Comparison of ENCODE assay signal across 19 mouse cellular contexts in the genomic region with DNA sequence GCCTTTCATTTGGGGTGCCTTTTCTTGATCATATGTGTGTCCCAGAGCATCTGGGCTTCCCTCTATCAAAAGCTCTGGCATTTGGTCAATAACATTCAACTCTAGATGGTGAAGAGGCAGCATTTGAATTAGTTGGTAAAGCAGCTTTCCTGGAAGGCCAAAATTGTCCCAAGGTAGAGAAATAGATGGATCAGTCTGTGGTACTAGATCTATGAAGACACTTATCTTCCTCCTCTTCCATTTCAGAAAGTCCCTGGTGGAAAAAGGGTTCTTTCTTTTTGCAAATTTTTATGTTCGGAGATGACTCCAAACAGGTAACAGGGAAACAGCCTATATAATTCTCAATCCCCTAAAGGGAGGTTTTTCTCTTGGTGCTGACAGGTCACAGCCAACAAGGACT. TPM values are rescaled to one million over a fixed set of nuclear protein-coding genes. Genes with fewer than 3 reads are reported as not detected.
DNase-seq lines count a peak whose midpoint lies in the region; ATAC-seq lines count a peak whose summit lies in the region.
"Had no signal": no experiment of that assay in that cellular context is flagged by ENCODE, and none has a peak within 500 bp of the region (broad histone marks: within the 10 kb centered on the region; RNA-seq: fewer than 3 reads in every experiment).

No protein-coding gene starts in this region.

- no peaks in the 10 kb centered on the region for H3K9me3 ChIP-seq in embryonic facial prominence, embryonic 10.5 days
- no peaks in the 10 kb centered on the region for H3K9me3 ChIP-seq in embryonic facial prominence, embryonic 15.5 days (replicated peaks)
- no peaks in the 10 kb centered on the region for H3K9me3 ChIP-seq in limb, embryonic 10.5 days (replicated peaks)
- H3K9me3 ChIP-seq in heart, embryonic 10.5 days: no peaks in the 10 kb centered on the region
- H3K9me3 ChIP-seq: heart, embryonic 12.5 days; limb, embryonic 12.5 days had no signal

- peak overlapping the region; percentile 90 for H3K27ac ChIP-seq in embryonic facial prominence, embryonic 10.5 days (replicated peaks)
- H3K27ac ChIP-seq in embryonic facial prominence, embryonic 15.5 days (replicated peaks): peak overlapping the region; percentile 91
- H3K27ac ChIP-seq in limb, embryonic 10.5 days: no peak overlapping the region
- H3K27ac ChIP-seq in heart, embryonic 10.5 days: no peak overlapping the region
- H3K27ac ChIP-seq: limb, embryonic 12.5 days had no signal

- H3K4me1 ChIP-seq in embryonic facial prominence, embryonic 10.5 days: peaks cover 63% of the 10 kb centered on the region
- peaks cover 12% of the 10 kb centered on the region for H3K4me1 ChIP-seq in embryonic facial prominence, embryonic 15.5 days
- H3K4me1 ChIP-seq in limb, embryonic 10.5 days: peaks cover 41% of the 10 kb centered on the region
- H3K4me1 ChIP-seq in heart, embryonic 10.5 days: peaks cover 14% of the 10 kb centered on the region

- DNase-seq in embryonic facial prominence, embryonic 10.5 days (ENCODE audit: low spot score): no peak
- no peak for DNase-seq in limb, embryonic 10.5 days (ENCODE audit: low spot score)
- DNase-seq in neural tube, embryonic 10.5 days (ENCODE audit: extremely low spot score, low spot score): peak; percentile 31
- no peak for DNase-seq in kidney, adult 8-10 months
- no peak for DNase-seq in heart, embryonic 10.5 days (ENCODE audit: low spot score)
- DNase-seq in adrenal gland, postnatal 36 days: no peak
- DNase-seq: B cell, adult 2 months; cerebellum, postnatal 36 days; gastrocnemius, postnatal 10 days; heart, postnatal 4 days; kidney, adult 2 months; lung, postnatal 36 days; right cerebral cortex, adult 18-20 months had no signal

- 0 out of 2 replicates have a peak overlapping the region, but pooled peaks have one; percentile 31 for H3K9ac ChIP-seq in embryonic facial prominence, embryonic 15.5 days
- H3K9ac ChIP-seq: heart, embryonic 12.5 days; limb, embryonic 12.5 days had no signal

- H3K27me3 ChIP-seq in embryonic facial prominence, embryonic 10.5 days (replicated peaks; ENCODE audit: low read depth, poor library complexity, severe bottlenecking): peaks cover 98% of the 10 kb centered on the region
- peaks cover 44% of the 10 kb centered on the region for H3K27me3 ChIP-seq in embryonic facial prominence, embryonic 15.5 days
- peaks cover 100% of the 10 kb centered on the region for H3K27me3 ChIP-seq in limb, embryonic 10.5 days (ENCODE audit: low read depth, poor library complexity, severe bottlenecking)
- peaks cover 97% of the 10 kb centered on the region for H3K27me3 ChIP-seq in heart, embryonic 10.5 days (ENCODE audit: insufficient read depth, poor library complexity, severe bottlenecking)

- H3K4me2 ChIP-seq in embryonic facial prominence, embryonic 15.5 days (replicated peaks): peak overlapping the region; percentile 66
- H3K4me2 ChIP-seq: heart, embryonic 12.5 days; limb, embryonic 12.5 days had no signal

- peak overlapping the region; percentile 65 for H3K4me3 ChIP-seq in embryonic facial prominence, embryonic 10.5 days
- peak overlapping the region; percentile 61 for H3K4me3 ChIP-seq in embryonic facial prominence, embryonic 15.5 days (replicated peaks)
- peak overlapping the region; percentile 1; the same call in 1 of the 2 replicates for H3K4me3 ChIP-seq in limb, embryonic 10.5 days
- no peak overlapping the region for H3K4me3 ChIP-seq in heart, embryonic 10.5 days
- H3K4me3 ChIP-seq: heart, embryonic 12.5 days; limb, embryonic 12.5 days had no signal

- 68% methylated on average over 1 of the region's 1 CpGs for WGBS in embryonic facial prominence, embryonic 10.5 days
- 51% methylated on average over 1 of the region's 1 CpGs for WGBS in embryonic facial prominence, embryonic 15.5 days
- WGBS in limb, embryonic 10.5 days: 45% methylated on average over 1 of the region's 1 CpGs
- WGBS in heart, embryonic 10.5 days: 61% methylated on average over 1 of the region's 1 CpGs

- no peak for ATAC-seq in embryonic facial prominence, embryonic 15.5 days (ENCODE audit: insufficient number of reproducible peaks, low FRiP score, low TSS enrichment, low read depth)
- ATAC-seq: Patski had no signal

- H3K36me3 ChIP-seq in embryonic facial prominence, embryonic 10.5 days (replicated peaks): no peaks in the 10 kb centered on the region
- H3K36me3 ChIP-seq in embryonic facial prominence, embryonic 15.5 days: no peaks in the 10 kb centered on the region
- no peaks in the 10 kb centered on the region for H3K36me3 ChIP-seq in limb, embryonic 10.5 days
- H3K36me3 ChIP-seq in heart, embryonic 10.5 days: no peaks in the 10 kb centered on the region
- H3K36me3 ChIP-seq: heart, embryonic 12.5 days; limb, embryonic 12.5 days had no signal

RNA-seq across cellular contexts. Expression of gene Pax3, which starts 5.6 kb away (rescaled TPM):
- 16.6 and 17.7 TPM in 2 replicates for polyA plus RNA-seq in embryonic facial prominence, embryonic 10.5 days (2016; fragmentation: Nextera tagmentation; extraction: Ambion mirVana)
- 47.0 and 47.2 TPM in 2 replicates for polyA plus RNA-seq in embryonic facial prominence, embryonic 15.5 days (2015; fragmentation: Nextera tagmentation; extraction: Ambion mirVana)
- 11.5 and 12.6 TPM in 2 replicates for polyA plus RNA-seq in limb, embryonic 10.5 days (2016; fragmentation: Nextera tagmentation; extraction: Ambion mirVana)
- 0.28 and 1.9 TPM in 2 replicates for polyA plus RNA-seq in heart, embryonic 10.5 days (2016; fragmentation: Nextera tagmentation; extraction: Ambion mirVana)
- not detected for total RNA-seq in adrenal gland, postnatal 36 days (2021)
- polyA plus RNA-seq: large intestine, adult 2 months; liver, embryonic 16.5 days had no signal

Comparison
In these comparisons a context has a peak if more than half of its experiments do, and no peak if none do; other contexts are left out.
1. H3K27ac ChIP-seq: peak in embryonic facial prominence, embryonic 10.5 days (single experiment) and embryonic facial prominence, embryonic 15.5 days (single experiment); none in limb, embryonic 10.5 days (single experiment) and heart, embryonic 10.5 days (single experiment).